Mouse (Mus musculus): ENCODE data around the gene Hist1h3b.

The Hist1h3b gene

GRCm38 (mm10) chr13:23738677-23739068 is 13.4 kb upstream of the Hist1h3b start, which contains the start of gene Hist1h1c:
Gene Hist1h1c (plus strand): TSS chr13:23738808.
- peak; percentile 97 for DNase-seq (ENCODE audit: low read depth)

GRCm38 (mm10) chr13:23739069-23739921 is 12.8 kb upstream of the Hist1h3b start:
- peak; percentile 93 for DNase-seq (ENCODE audit: low read depth)

- no peak for DNase-seq (ENCODE audit: low read depth)
Measured at GRCm38 (mm10) chr13:23739922-23740252, 12.2 kb upstream of the Hist1h3b start.

- DNase-seq (ENCODE audit: low read depth) = no peak
Measured at GRCm38 (mm10) chr13:23740256-23740840, 11.7 kb upstream of the Hist1h3b start.

GRCm38 (mm10) chr13:23740910-23741309 is 11.2 kb upstream of the Hist1h3b start:
- no peak for DNase-seq (ENCODE audit: low read depth)

GRCm38 (mm10) chr13:23742007-23742406 is 10.1 kb upstream of the Hist1h3b start:
- DNase-seq (ENCODE audit: low read depth) = no peak

- no peak for DNase-seq (ENCODE audit: low read depth)
Measured at GRCm38 (mm10) chr13:23743215-23743614, 8.9 kb upstream of the Hist1h3b start.

- no peak for DNase-seq (ENCODE audit: low read depth)
Measured at GRCm38 (mm10) chr13:23743963-23744362, 8.1 kb upstream of the Hist1h3b start.

- no peak for DNase-seq (ENCODE audit: low read depth)
Measured at GRCm38 (mm10) chr13:23744421-23745380, 7.4 kb upstream of the Hist1h3b start.

GRCm38 (mm10) chr13:23745381-23746161 is 6.5 kb upstream of the Hist1h3b start, which contains the start of gene Hist1h3c:
Gene Hist1h3c (minus strand): TSS chr13:23745602.
- peak; percentile 94 for DNase-seq (ENCODE audit: low read depth)

GRCm38 (mm10) chr13:23746201-23747080 is 5.6 kb upstream of the Hist1h3b start, which contains the start of gene Hist1h2bb:
Gene Hist1h2bb (plus strand): TSS chr13:23746734.
- DNase-seq (ENCODE audit: low read depth) = peak; percentile 91

GRCm38 (mm10) chr13:23747081-23747891 is 4.8 kb upstream of the Hist1h3b start:
- DNase-seq (ENCODE audit: low read depth) = peak; percentile 47

GRCm38 (mm10) chr13:23747892-23748288 is 4.2 kb upstream of the Hist1h3b start:
- DNase-seq (ENCODE audit: low read depth) = no peak

- no peak for DNase-seq (ENCODE audit: low read depth)
Measured at GRCm38 (mm10) chr13:23749563-23750121, 2.4 kb upstream of the Hist1h3b start.

- DNase-seq (ENCODE audit: low read depth) = peak; percentile 75
Measured at GRCm38 (mm10) chr13:23750839-23751477, 1.1 kb upstream of the Hist1h3b start, which contains the start of gene Hist1h2ab. Gene Hist1h2ab (plus strand): TSS chr13:23751126.

GRCm38 (mm10) chr13:23751478-23751956 is 550 bp upstream of the Hist1h3b start:
- DNase-seq (ENCODE audit: low read depth) = peak; percentile 49

GRCm38 (mm10) chr13:23752742-23753172 is 690 bp downstream of the Hist1h3b start:
- DNase-seq (ENCODE audit: low read depth) = peak; percentile 34

Measured in naive thymus-derived CD4-positive, alpha-beta T cell, adult 2 months (primary cell).